Mouse (Mus musculus) common myeloid progenitor, adult 5-6 weeks (primary cell): Measurements from ENCODE around the gene Srrm3. TPM values are rescaled to one million over a fixed set of nuclear protein-coding genes. Genes with fewer than 3 reads are reported as not detected.
A peak's percentile ranks its signal among the peaks of the same experiment; 100 is the strongest.

Source experiments
- ATAC-seq: replicated peaks from 2 replicates; pipeline ENCODE4 v1.8.0; 2016; ENCODE audit warnings: low read depth, mild to moderate bottlenecking, moderate TSS enrichment, inconsistent platforms; ENCODE audit not compliant: poor library complexity, severe bottlenecking
- total RNA-seq: library from RNA; stranded (forward); fragments of 200-1000, 187-1606 nt; gene quantifications from 2 replicates; pipeline ENCODE4 v1.2.3, GENCODE M21; 2017

Gene Srrm3
- total RNA-seq, 1 experiment from 2014 or later: not detected

- no peak for ATAC-seq
Observed at GRCm38 (mm10) chr5:135818491-135818890, 11.8 kb downstream of the Srrm3 start.

- no peak for ATAC-seq
Observed at GRCm38 (mm10) chr5:135822316-135822944, 15.7 kb downstream of the Srrm3 start.

GRCm38 (mm10) chr5:135824517-135824916 is 17.8 kb downstream of the Srrm3 start:
- ATAC-seq: no peak

GRCm38 (mm10) chr5:135826225-135826624 is 19.5 kb downstream of the Srrm3 start:
- no peak for ATAC-seq

- ATAC-seq: no peak
Observed at GRCm38 (mm10) chr5:135829381-135829780, 22.7 kb downstream of the Srrm3 start.

- no peak for ATAC-seq
Observed at GRCm38 (mm10) chr5:135832729-135833128, 26.0 kb downstream of the Srrm3 start.

- ATAC-seq: peak; percentile 96
Observed at GRCm38 (mm10) chr5:135834769-135835491, 28.2 kb downstream of the Srrm3 start.

- no peak; the same call in 1 of the 2 replicates for ATAC-seq
Observed at GRCm38 (mm10) chr5:135835492-135835858, 28.8 kb downstream of the Srrm3 start.

- no peak for ATAC-seq
Observed at GRCm38 (mm10) chr5:135835981-135836380, 29.3 kb downstream of the Srrm3 start.

GRCm38 (mm10) chr5:135841651-135842050 is 35.0 kb downstream of the Srrm3 start:
- ATAC-seq: no peak

GRCm38 (mm10) chr5:135843418-135843817 is 36.7 kb downstream of the Srrm3 start:
- ATAC-seq: peak; percentile 72; the same call in 1 of the 2 replicates

- no peak for ATAC-seq
Observed at GRCm38 (mm10) chr5:135845676-135846320, 39.1 kb downstream of the Srrm3 start.

- ATAC-seq: no peak
Observed at GRCm38 (mm10) chr5:135847460-135847859, 40.8 kb downstream of the Srrm3 start.

GRCm38 (mm10) chr5:135847881-135848280 is 41.2 kb downstream of the Srrm3 start:
- no peak for ATAC-seq

GRCm38 (mm10) chr5:135851024-135851423 is 44.3 kb downstream of the Srrm3 start:
- ATAC-seq: no peak

GRCm38 (mm10) chr5:135851481-135851880 is 44.8 kb downstream of the Srrm3 start:
- ATAC-seq: no peak

- no peak for ATAC-seq
Observed at GRCm38 (mm10) chr5:135852421-135852820, 45.7 kb downstream of the Srrm3 start.

GRCm38 (mm10) chr5:135853731-135854130 is 47.0 kb downstream of the Srrm3 start:
- ATAC-seq: no peak

- peak; percentile 81 for ATAC-seq
Observed at GRCm38 (mm10) chr5:135855156-135855555, 48.5 kb downstream of the Srrm3 start.

GRCm38 (mm10) chr5:135866662-135867061 is 60.0 kb downstream of the Srrm3 start:
- ATAC-seq: no peak
